In genomic region chr6:95596766-95597750, GRCm38 (mm10) we compare ENCODE assay signal across 11 mouse cellular contexts.
A peak's percentile ranks its signal among the peaks of the same experiment; 100 is the strongest.
DNase-seq lines count a peak whose midpoint lies in the region; ATAC-seq and TF ChIP-seq lines count a peak whose summit lies in the region.
"Had no signal": no experiment of that assay in that cellular context is flagged by ENCODE, and none has a peak within 500 bp of the region (broad histone marks: within the 10 kb centered on the region; RNA-seq: fewer than 3 reads in every experiment).

No protein-coding gene starts in this region.

- H3K9me3 ChIP-seq in forebrain, postnatal 0 days (ENCODE audit: low read length) = no peaks in the 10 kb centered on the region
- H3K9me3 ChIP-seq: embryonic facial prominence, embryonic 13.5 days had no signal

- H3K9ac ChIP-seq in forebrain, postnatal 0 days = no peak overlapping the region
- H3K9ac ChIP-seq: embryonic facial prominence, embryonic 13.5 days had no signal

- WGBS in forebrain, postnatal 0 days = 69% methylated on average over 15 of the region's 15 CpGs

- intact Hi-C loops in heart, postnatal 25 days (cut with DNase I) = no loop called here
- intact Hi-C loops in heart, postnatal 14 days (cut with DNase I) = no loop called here

- H3K4me3 ChIP-seq in forebrain, postnatal 0 days (ENCODE audit: low read depth, low read length) = no peak overlapping the region
- H3K4me3 ChIP-seq: embryonic facial prominence, embryonic 13.5 days had no signal

- peak; percentile 22 to 34 for DNase-seq in heart, adult 18-20 months
- no peak for DNase-seq in heart, postnatal 25 days (ENCODE audit: low spot score)
- peak; percentile 52 for DNase-seq in adipocyte (ENCODE audit: low spot score)
- peak; percentile 24 to 50 for DNase-seq in heart, postnatal 14 days
- peak; percentile 59 for DNase-seq in lung, postnatal 10 days
- no peak for DNase-seq in cerebellum, postnatal 36 days
- no peak for DNase-seq in forebrain, postnatal 0 days
- no peak for DNase-seq in left cerebral cortex, adult 9 months (ENCODE audit: low spot score in 2 of 2)
- DNase-seq: thymus, adult 2 months had no signal

- ATAC-seq in forebrain, postnatal 0 days = no peak

- H3K4me1 ChIP-seq in forebrain, postnatal 0 days (ENCODE audit: insufficient read depth) = no peaks in the 10 kb centered on the region
- H3K4me1 ChIP-seq: embryonic facial prominence, embryonic 13.5 days had no signal

- no peak overlapping the region for H3K27ac ChIP-seq in forebrain, postnatal 0 days (ENCODE audit: low read depth, low read length)
- H3K27ac ChIP-seq: embryonic facial prominence, embryonic 13.5 days had no signal

- H3K36me3 ChIP-seq in forebrain, postnatal 0 days (ENCODE audit: insufficient read depth) = no peaks in the 10 kb centered on the region

- no peak overlapping the region for H3K4me2 ChIP-seq in forebrain, postnatal 0 days (ENCODE audit: low read depth)
- H3K4me2 ChIP-seq: embryonic facial prominence, embryonic 13.5 days had no signal

- no peak for TF ChIP-seq CTCF in forebrain, postnatal 0 days (IDR thresholded peaks at IDR 0.05; ENCODE audit: low read depth)

- no peaks in the 10 kb centered on the region for H3K27me3 ChIP-seq in forebrain, postnatal 0 days (ENCODE audit: insufficient read depth, low read length)
- H3K27me3 ChIP-seq: CH12.LX; embryonic facial prominence, embryonic 13.5 days had no signal

Comparison
In these comparisons a context has a peak if more than half of its experiments do, and no peak if none do; other contexts are left out.
1. DNase-seq: peak in heart, adult 18-20 months (2 of 2), adipocyte (single experiment), heart, postnatal 14 days (2 of 2) and lung, postnatal 10 days (single experiment); none in heart, postnatal 25 days (single experiment), cerebellum, postnatal 36 days (0 of 2), forebrain, postnatal 0 days (single experiment) and left cerebral cortex, adult 9 months (0 of 2).